Mouse (Mus musculus): ENCODE data around the gene Ncapd3.

- TF ChIP-seq USF2 (conservative IDR thresholded peaks at IDR 0.05; ENCODE audit: low read depth, low read length) (no peak), EP300 (IDR thresholded peaks at IDR 0.05; ENCODE audit: low read length) (no peak)
Observed at GRCm38 (mm10) chr9:26993900-26994299, 36.1 kb upstream of the Ncapd3 start.
